Mouse (Mus musculus): ENCODE measurements around the gene Spocd1. TPM values are rescaled to one million over a fixed set of nuclear protein-coding genes. Genes with fewer than 3 reads are reported as not detected.

The Spocd1 gene
- polyA plus RNA-seq, 1 experiment = not detected

DNA sequence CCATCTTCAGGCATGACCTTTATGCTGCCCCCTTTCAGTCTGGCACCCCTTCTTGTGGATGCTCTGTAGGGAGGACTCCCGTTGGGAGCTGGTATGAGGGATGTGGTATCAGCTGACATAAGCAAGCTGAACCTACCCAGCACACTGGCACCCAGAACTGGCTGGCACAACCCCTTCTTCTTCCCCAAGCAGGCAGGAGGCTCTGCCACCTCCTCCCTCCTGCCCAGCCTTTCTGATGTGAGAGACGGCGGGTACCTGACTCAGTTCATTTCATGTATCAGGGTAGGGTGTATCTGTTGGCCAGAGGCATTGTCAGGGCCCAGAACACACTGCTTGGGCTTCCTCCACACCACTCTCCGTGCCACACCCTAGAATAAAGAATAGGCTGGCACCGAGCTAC lies 65.7 kb downstream of the Spocd1 start:
- H3K4me1 ChIP-seq (ENCODE audit: control insufficient read depth, insufficient read depth, insufficient read length, low read length) = no peaks in the 10 kb centered on the region
- no peak overlapping the region for H3K27ac ChIP-seq (replicated peaks; ENCODE audit: low read depth, low read length)
- no peak overlapping the region for H3K4me3 ChIP-seq (ENCODE audit: insufficient read depth, low read depth, low read length)

GRCm38 (mm10) chr4:129995255-129995654 lies 66.2 kb downstream of the Spocd1 start:
- H3K4me3 ChIP-seq (ENCODE audit: insufficient read depth, low read depth, low read length) = no peak overlapping the region
- no peak overlapping the region for H3K27ac ChIP-seq (replicated peaks; ENCODE audit: low read depth, low read length)
- no peaks in the 10 kb centered on the region for H3K4me1 ChIP-seq (ENCODE audit: control insufficient read depth, insufficient read depth, insufficient read length, low read length)

- no peak overlapping the region for H3K4me3 ChIP-seq (ENCODE audit: insufficient read depth, low read depth, low read length)
- no peaks in the 10 kb centered on the region for H3K4me1 ChIP-seq (ENCODE audit: control insufficient read depth, insufficient read depth, insufficient read length, low read length)
- H3K27ac ChIP-seq (replicated peaks; ENCODE audit: low read depth, low read length) = no peak overlapping the region
Observed at GRCm38 (mm10) chr4:129996015-129996414, 67.0 kb downstream of the Spocd1 start.

DNA sequence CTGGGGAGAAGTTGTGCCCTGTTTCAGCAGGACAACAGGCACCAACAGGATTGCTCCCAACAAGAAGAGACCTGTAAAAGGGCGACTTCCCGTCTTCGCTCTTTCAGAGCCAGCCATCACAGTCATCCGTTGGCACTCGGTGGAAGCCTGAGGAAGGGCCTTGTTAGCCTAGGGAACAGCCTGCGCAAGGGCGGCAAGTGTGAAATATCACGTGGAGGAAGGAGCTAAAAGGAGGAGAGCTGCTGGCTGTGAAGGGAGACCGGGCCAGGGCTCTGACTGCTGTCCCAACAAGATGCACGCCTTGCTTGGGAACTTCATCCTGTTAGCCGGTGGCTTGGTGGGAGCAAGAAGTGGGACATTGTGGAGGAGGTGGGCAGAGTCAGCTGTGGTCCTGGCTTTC lies 69.1 kb downstream of the Spocd1 start:
- Histone ChIP-seq H3K4me3 (ENCODE audit: insufficient read depth, low read depth, low read length) (no peak overlapping the region), H3K4me1 (ENCODE audit: control insufficient read depth, insufficient read depth, insufficient read length, low read length) (no peaks in the 10 kb centered on the region), H3K27ac (replicated peaks; ENCODE audit: low read depth, low read length) (no peak overlapping the region)

- Histone ChIP-seq H3K4me1 (ENCODE audit: control insufficient read depth, insufficient read depth, insufficient read length, low read length) (no peaks in the 10 kb centered on the region), H3K4me3 (ENCODE audit: insufficient read depth, low read depth, low read length) (no peak overlapping the region)
Observed at GRCm38 (mm10) chr4:130001710-130002109, 72.7 kb downstream of the Spocd1 start.

GRCm38 (mm10) chr4:130002157-130002556 lies 73.1 kb downstream of the Spocd1 start:
- H3K4me3 ChIP-seq (ENCODE audit: insufficient read depth, low read depth, low read length) = no peak overlapping the region
- H3K27ac ChIP-seq (replicated peaks; ENCODE audit: low read depth, low read length) = no peak overlapping the region
- no peaks in the 10 kb centered on the region for H3K4me1 ChIP-seq (ENCODE audit: control insufficient read depth, insufficient read depth, insufficient read length, low read length)

More at GRCm38 (mm10) chr4:130001710-130002109, 72.7 kb downstream of the Spocd1 start:
- no peak overlapping the region for H3K27ac ChIP-seq (replicated peaks; ENCODE audit: low read depth, low read length)

DNA sequence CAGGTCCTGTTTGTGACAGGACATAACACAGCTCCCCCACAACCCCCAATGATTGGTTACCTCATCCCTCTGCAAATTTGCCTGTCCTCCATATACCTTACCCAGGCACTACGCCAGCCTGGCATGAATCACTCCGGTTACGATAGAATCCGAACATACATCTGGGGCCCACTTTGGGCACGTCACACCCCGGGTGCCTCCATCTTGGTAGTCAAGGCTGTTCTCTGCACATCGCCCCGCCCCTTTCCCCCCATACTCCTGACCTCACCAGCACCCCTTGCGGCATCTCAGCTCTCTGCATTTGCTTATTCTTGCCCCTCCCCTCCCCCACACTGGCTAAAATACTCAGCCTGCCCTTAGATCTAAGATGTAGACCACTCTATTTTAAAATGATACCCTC lies 76.5 kb downstream of the Spocd1 start:
- Histone ChIP-seq H3K4me1 (ENCODE audit: control insufficient read depth, insufficient read depth, insufficient read length, low read length) (no peaks in the 10 kb centered on the region), H3K4me3 (ENCODE audit: insufficient read depth, low read depth, low read length) (no peak overlapping the region), H3K27ac (replicated peaks; ENCODE audit: low read depth, low read length) (no peak overlapping the region)

DNA sequence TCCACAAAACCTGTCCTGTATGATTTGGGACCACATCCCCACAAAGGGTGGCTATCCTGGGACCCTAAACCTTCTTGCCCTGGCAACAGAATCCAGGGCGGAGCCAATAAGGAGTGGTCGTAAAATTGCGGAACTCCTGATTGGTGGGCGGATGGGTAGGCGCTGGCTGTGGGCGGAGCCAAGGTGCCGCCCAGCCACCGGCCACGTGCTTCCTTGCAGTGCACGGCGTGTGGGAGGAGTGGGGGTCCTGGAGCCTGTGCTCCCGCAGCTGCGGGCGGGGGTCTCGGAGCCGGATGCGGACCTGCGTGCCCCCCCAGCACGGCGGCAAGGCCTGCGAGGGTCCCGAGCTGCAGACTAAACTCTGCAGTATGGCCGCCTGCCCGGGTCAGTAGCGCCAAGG lies 77.5 kb downstream of the Spocd1 start:
- Histone ChIP-seq H3K27ac (replicated peaks; ENCODE audit: low read depth, low read length) (no peak overlapping the region), H3K4me1 (ENCODE audit: control insufficient read depth, insufficient read depth, insufficient read length, low read length) (no peaks in the 10 kb centered on the region), H3K4me3 (ENCODE audit: insufficient read depth, low read depth, low read length) (0 out of 2 replicates have a peak overlapping the region, but pooled peaks have one; percentile 8)

Other genes starting within 250 kb of the Spocd1 start
- 5.4 and 7.3 TPM in 2 replicates for gene Tmem39b, start 232.4 kb upstream of the Spocd1 start, polyA plus RNA-seq (2012; ENCODE audit: insufficient read depth, insufficient read length, missing spikeins)
- gene Khdrbs1, start 186.9 kb upstream of the Spocd1 start, polyA plus RNA-seq (2012; ENCODE audit: insufficient read depth, insufficient read length, missing spikeins) = 16.9 and 23.4 TPM in 2 replicates
- 156 and 232 TPM in 2 replicates for gene Ptp4a2, start 118.0 kb upstream of the Spocd1 start, polyA plus RNA-seq (2012; ENCODE audit: insufficient read depth, insufficient read length, missing spikeins)
- gene Adgrb2, start 55.6 kb downstream of the Spocd1 start, polyA plus RNA-seq (2012; ENCODE audit: insufficient read depth, insufficient read length, missing spikeins) = not detected in 2 replicates
- gene Col16a1, start 118.6 kb downstream of the Spocd1 start, polyA plus RNA-seq (2012; ENCODE audit: insufficient read depth, insufficient read length, missing spikeins) = 1.2 and 7.8 TPM in 2 replicates
- gene Pef1, start 173.3 kb downstream of the Spocd1 start, polyA plus RNA-seq (2012; ENCODE audit: insufficient read depth, insufficient read length, missing spikeins) = 67.7 and 71.2 TPM in 2 replicates
- not detected in 2 replicates for gene Hcrtr1, start 210.1 kb downstream of the Spocd1 start, polyA plus RNA-seq (2012; ENCODE audit: insufficient read depth, insufficient read length, missing spikeins)
- 30.1 and 32.4 TPM in 2 replicates for gene Tinagl1, start 245.9 kb downstream of the Spocd1 start, polyA plus RNA-seq (2012; ENCODE audit: insufficient read depth, insufficient read length, missing spikeins)